Mouse (Mus musculus) left cerebral cortex, postnatal 4 days (tissue): ENCODE measurements around the gene Foxd2. TPM values are rescaled to one million over a fixed set of nuclear protein-coding genes. Genes with fewer than 3 reads are reported as not detected.

ENCODE experiments used
- DNase-seq: peaks from one replicate; pipeline ENCODE4 v3.0.0-alpha.2; 2022
- intact Hi-C: fragments of 180-260 bp; cut with DNase I; formaldehyde crosslinking; loops from one replicate; pipeline ENCODE4 v1.15.1; 2025
- total RNA-seq, 2 experiments: library from RNA; stranded (reverse); gene quantifications; 2 replicates each; pipeline ENCODE4 v1.2.3; 2021

Gene Foxd2
- total RNA-seq, 2 experiments from 2014 or later: 0.76 to 1.2 TPM

DNA sequence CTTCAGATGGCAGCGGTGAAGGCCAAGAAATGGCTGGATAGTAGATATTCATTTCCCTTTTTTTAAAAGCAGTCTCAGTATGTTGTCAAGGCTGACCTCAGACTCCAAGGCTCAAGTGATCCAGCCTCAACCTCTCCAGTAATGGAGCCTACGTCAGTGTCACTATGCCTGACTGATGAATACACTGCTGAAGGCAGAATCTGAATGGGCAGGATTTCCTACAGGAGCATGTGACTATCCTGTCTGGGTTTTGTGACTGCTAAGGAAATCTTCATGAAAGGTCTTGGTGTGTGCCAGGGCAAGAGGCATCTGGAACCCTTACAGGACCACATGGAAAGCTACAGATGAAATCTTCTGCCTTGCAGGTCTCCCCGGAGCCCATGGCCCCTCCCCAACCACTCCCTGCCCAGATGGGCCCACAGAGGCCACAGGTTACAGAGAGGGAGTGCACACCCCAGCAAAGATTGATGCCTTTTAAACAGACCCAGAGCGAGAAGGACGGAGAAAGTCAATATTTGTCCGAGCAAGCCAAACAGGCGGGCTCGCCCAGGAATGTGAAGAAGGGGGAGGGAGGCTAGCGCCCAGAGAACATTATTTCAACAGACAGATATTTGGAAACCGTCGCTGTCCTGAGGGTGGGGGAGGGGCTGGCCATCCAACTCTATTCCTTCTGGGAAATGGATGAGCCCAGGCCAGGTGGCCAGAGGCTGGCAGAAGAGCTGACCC lies 38.7 kb downstream of the Foxd2 start:
- no peak for DNase-seq
- intact Hi-C loops: no loop called here

GRCm38 (mm10) chr4:114863166-114863565 lies 45.5 kb downstream of the Foxd2 start:
- DNase-seq: no peak
- intact Hi-C loops: no loop called here

GRCm38 (mm10) chr4:114858426-114858825 lies 50.2 kb downstream of the Foxd2 start:
- DNase-seq: no peak
- intact Hi-C loops: no loop called here

Other genes starting within 250 kb of the Foxd2 start
- gene Gm12830, start 87.2 kb downstream of the Foxd2 start, total RNA-seq: not detected
- gene Foxe3, start 17.1 kb upstream of the Foxd2 start, total RNA-seq: not detected
- 100 to 1,000 TPM; 141 to 149 TPM for gene Cmpk1, start 78.4 kb upstream of the Foxd2 start, total RNA-seq
- gene Stil, start 91.3 kb upstream of the Foxd2 start, total RNA-seq: 1 to 10 TPM; 2.9 to 3.1 TPM
- gene Tal1, start 147.6 kb upstream of the Foxd2 start, total RNA-seq: 1 to 10 TPM; 2.1 to 2.4 TPM
- gene Pdzk1ip1, start 179.8 kb upstream of the Foxd2 start, total RNA-seq: under 1 TPM; 0.84 to 0.95 TPM
- gene Cyp4x1, start 225.4 kb upstream of the Foxd2 start, total RNA-seq: 10 to 100 TPM; 21.1 to 22.1 TPM